Mouse (Mus musculus) MEL (cell line): ENCODE measurements at regions not wholly inside any gene's neighbourhood (a gene's known extent, or its start where the extent isn't known, plus 50 kb on each side); places are given as distances from the start of the nearest gene placed in this dataset.

Experiments
- DNase-seq: peaks from one replicate; pipeline ENCODE4 v3.0.0; 2011; ENCODE audit warnings: low read depth, low spot score
- H3K27ac ChIP-seq: 2 replicates; pipeline ENCODE4 v1.5.1; 2012; ENCODE audit warnings: low read depth, mild to moderate bottlenecking, control low read depth, low read length, moderate library complexity; ENCODE audit not compliant: control insufficient read depth
- H3K27me3 ChIP-seq, 2 experiments: fragments of 150-350 bp in 1 of 2; sonication (generic) in 1 of 2; 2 replicates each; pipeline ENCODE4 v1.6.1; 2012; ENCODE audit warnings: low read length in 2 of 2, mild to moderate bottlenecking in 2 of 2, improper control_type of control experiment in 1 of 2, moderate library complexity in 1 of 2; ENCODE audit not compliant: insufficient read depth in 2 of 2, control insufficient read depth in 1 of 2
- H3K36me3 ChIP-seq, 2 experiments: 2 replicates each; pipeline ENCODE4 v1.6.1; 2012 to 2014; ENCODE audit warnings: low read length in 2 of 2, improper control_type of control experiment in 1 of 2, inconsistent platforms in 1 of 2, mild to moderate bottlenecking in 1 of 2; ENCODE audit not compliant: insufficient read depth in 2 of 2, control insufficient read depth in 1 of 2
- H3K4me1 ChIP-seq, 2 experiments: fragments of 150-350 bp in 1 of 2; sonication (generic) in 1 of 2; 2 replicates each; pipeline ENCODE4 v1.6.1; 2012; ENCODE audit warnings: low read length in 2 of 2, improper control_type of control experiment in 1 of 2, mild to moderate bottlenecking in 1 of 2; ENCODE audit not compliant: insufficient read depth in 2 of 2, control insufficient read depth in 1 of 2
- H3K4me3 ChIP-seq, 2 experiments: fragments of 150-350 bp in 1 of 2; sonication (generic) in 1 of 2; 2 replicates each; pipeline ENCODE4 v1.5.1; 2012; ENCODE audit warnings: low read depth in 2 of 2, low read length in 2 of 2, mild to moderate bottlenecking in 2 of 2, moderate library complexity in 2 of 2, control low read depth in 1 of 2, improper control_type of control experiment in 1 of 2; ENCODE audit not compliant: control insufficient read depth in 1 of 2, insufficient read depth in 1 of 2
- H3K79me2 ChIP-seq: 2 replicates; pipeline ENCODE4 v1.6.1; 2012; ENCODE audit warnings: mild to moderate bottlenecking, low read length, moderate library complexity; ENCODE audit not compliant: control insufficient read depth, poor library complexity, insufficient read depth
- H3K9ac ChIP-seq: 2 replicates; pipeline ENCODE4 v1.6.1; 2012; ENCODE audit warnings: low read depth, mild to moderate bottlenecking, control low read depth, low read length, moderate library complexity; ENCODE audit not compliant: control insufficient read depth, poor library complexity, severe bottlenecking
- H3K9me3 ChIP-seq: fragments of 150-350 bp; sonication (generic); replicated peaks from 2 replicates; pipeline ENCODE4 v1.6.1; 2012; ENCODE audit warnings: mild to moderate bottlenecking, low read length, improper control_type of control experiment, moderate library complexity; ENCODE audit not compliant: insufficient read depth
- BHLHE40 ChIP-seq: IDR thresholded peaks from 2 replicates; pipeline ENCODE4 v1.6.1; 2012; ENCODE audit warnings: low read depth, mild to moderate bottlenecking, inconsistent platforms, low read length, improper control_type of control experiment, borderline replicate concordance
- CTCF ChIP-seq, 3 experiments: IDR thresholded peaks in 2 of 3; conservative IDR thresholded peaks in 1 of 3; 2 replicates each; pipeline ENCODE4 v1.5.1; 2011 to 2012; ENCODE audit warnings: low read length in 3 of 3, low read depth in 2 of 3, mild to moderate bottlenecking in 2 of 3, improper control_type of control experiment in 1 of 3, inconsistent platforms in 1 of 3, mixed read lengths in 1 of 3, moderate library complexity in 1 of 3; ENCODE audit not compliant: control insufficient read depth in 1 of 3, insufficient read depth in 1 of 3, poor library complexity in 1 of 3, severe bottlenecking in 1 of 3
- E2F4 ChIP-seq: IDR thresholded peaks from 2 replicates; pipeline ENCODE4 v1.6.1; 2011; ENCODE audit warnings: low read depth, low read length, improper control_type of control experiment, borderline replicate concordance
- ELF1 ChIP-seq: IDR thresholded peaks from 2 replicates; pipeline ENCODE4 v1.6.1; 2014; ENCODE audit warnings: low read depth, mild to moderate bottlenecking, inconsistent platforms, low read length, improper control_type of control experiment, moderate library complexity
- GABPA ChIP-seq: IDR thresholded peaks from 2 replicates; pipeline ENCODE4 v1.6.1; 2012; ENCODE audit warnings: low read depth, mild to moderate bottlenecking, inconsistent platforms, low read length, improper control_type of control experiment, moderate library complexity
- GATA1 ChIP-seq: IDR thresholded peaks from 2 replicates; pipeline ENCODE4 v1.6.1; 2011; ENCODE audit warnings: low read depth, low read length, improper control_type of control experiment
- MAZ ChIP-seq: IDR thresholded peaks from 2 replicates; pipeline ENCODE4 v1.6.1; 2012; ENCODE audit warnings: low read depth, mild to moderate bottlenecking, inconsistent platforms, low read length, improper control_type of control experiment
- MXI1 ChIP-seq: IDR thresholded peaks from 2 replicates; pipeline ENCODE4 v1.6.1; 2011; ENCODE audit warnings: mild to moderate bottlenecking, low read depth, low read length, improper control_type of control experiment
- MYB ChIP-seq: IDR thresholded peaks from 2 replicates; pipeline ENCODE4 v1.6.1; 2011; ENCODE audit warnings: mild to moderate bottlenecking, low read depth, low read length, improper control_type of control experiment
- NELFE ChIP-seq: IDR thresholded peaks from 2 replicates; pipeline ENCODE4 v1.6.1; 2011; ENCODE audit warnings: low read depth, low read length, improper control_type of control experiment
- NRF1 ChIP-seq: IDR thresholded peaks from 2 replicates; pipeline ENCODE4 v1.6.1; 2014; ENCODE audit warnings: low read depth, mild to moderate bottlenecking, inconsistent platforms, low read length, improper control_type of control experiment, moderate library complexity; ENCODE audit not compliant: poor library complexity, insufficient read depth, severe bottlenecking
- RAD21 ChIP-seq: IDR thresholded peaks from 2 replicates; pipeline ENCODE4 v1.6.1; 2011; ENCODE audit warnings: mild to moderate bottlenecking, low read depth, low read length, improper control_type of control experiment
- TBP ChIP-seq: IDR thresholded peaks from 2 replicates; pipeline ENCODE4 v1.8.0; 2011; ENCODE audit warnings: low read depth, low read length, improper control_type of control experiment
- USF2 ChIP-seq, 2 experiments: IDR thresholded peaks; 2 replicates each; pipeline ENCODE4 v1.6.1; 2011 to 2012; ENCODE audit warnings: improper control_type of control experiment in 2 of 2, low read length in 2 of 2, borderline replicate concordance in 1 of 2, inconsistent platforms in 1 of 2, low read depth in 1 of 2, mild to moderate bottlenecking in 1 of 2; ENCODE audit not compliant: insufficient read depth in 1 of 2
- ZKSCAN1 ChIP-seq: IDR thresholded peaks from 2 replicates; pipeline ENCODE4 v1.6.1; 2012; ENCODE audit warnings: low read depth, mild to moderate bottlenecking, inconsistent platforms, low read length, improper control_type of control experiment, moderate library complexity
- ZMIZ1 ChIP-seq: IDR thresholded peaks from 2 replicates; pipeline ENCODE4 v1.6.1; 2012; ENCODE audit warnings: low read depth, mild to moderate bottlenecking, inconsistent platforms, low read length, improper control_type of control experiment, moderate library complexity
- ZNF384 ChIP-seq: IDR thresholded peaks from 2 replicates; pipeline ENCODE4 v1.6.1; 2012; ENCODE audit warnings: low read depth, mild to moderate bottlenecking, inconsistent platforms, low read length, improper control_type of control experiment

- no peaks in the 10 kb centered on the region for H3K4me1 ChIP-seq
- no peaks in the 10 kb centered on the region for H3K79me2 ChIP-seq
- no peak for TF ChIP-seq ZKSCAN1
- no peak for TF ChIP-seq BHLHE40
- TF ChIP-seq MAZ: no peak
- TF ChIP-seq NELFE: no peak
- no peak overlapping the region for H3K4me3 ChIP-seq
- H3K9ac ChIP-seq: no peak overlapping the region
- H3K9me3 ChIP-seq: no peaks in the 10 kb centered on the region
- no peaks in the 10 kb centered on the region for H3K27me3 ChIP-seq
- H3K36me3 ChIP-seq: no peaks in the 10 kb centered on the region
- H3K27ac ChIP-seq: no peak overlapping the region
- no peak for DNase-seq
Observed at GRCm38 (mm10) chr15:60728337-60728736, 125.2 kb downstream of the Fam84b start.

GRCm38 (mm10) chr15:60719332-60719731 is 134.2 kb downstream of the Fam84b start:
- no peaks in the 10 kb centered on the region for H3K4me1 ChIP-seq
- no peak overlapping the region for H3K4me3 ChIP-seq
- H3K36me3 ChIP-seq: no peaks in the 10 kb centered on the region
- no peak for DNase-seq
- no peak for TF ChIP-seq GATA1
- TF ChIP-seq ZNF384: no peak
- TF ChIP-seq NRF1: no peak
- TF ChIP-seq ELF1: no peak
- no peak for TF ChIP-seq GABPA
- TF ChIP-seq TBP: no peak
- TF ChIP-seq RAD21: no peak
- no peak for TF ChIP-seq CTCF (IDR thresholded peaks at IDR 0.05 in 2 of 3, conservative IDR thresholded peaks at IDR 0.05 in 1 of 3; ENCODE audit: control insufficient read depth in 1 of 3, insufficient read depth in 1 of 3, low read depth in 2 of 3, low read length in 3 of 3, poor library complexity in 1 of 3, severe bottlenecking in 1 of 3)
- TF ChIP-seq MYB: no peak
- TF ChIP-seq MXI1: no peak
- TF ChIP-seq NELFE: no peak
- no peak for TF ChIP-seq E2F4
- TF ChIP-seq USF2 (IDR thresholded peaks at IDR 0.05; ENCODE audit: borderline replicate concordance in 1 of 2, insufficient read depth in 1 of 2, low read depth in 1 of 2, low read length in 2 of 2): no peak
- TF ChIP-seq ZMIZ1: no peak
- TF ChIP-seq, all 39 proteins: peak for 0
- H3K9me3 ChIP-seq: no peaks in the 10 kb centered on the region
- no peaks in the 10 kb centered on the region; a peak in 1 of 4 replicates for H3K27me3 ChIP-seq
- no peak overlapping the region for H3K9ac ChIP-seq
- H3K27ac ChIP-seq: no peak overlapping the region
- no peaks in the 10 kb centered on the region for H3K79me2 ChIP-seq
